Mouse (Mus musculus): ENCODE measurements around the gene Vps8. TPM values are rescaled to one million over a fixed set of nuclear protein-coding genes. Genes with fewer than 3 reads are reported as not detected.
"Not testable (repeated sequence)": the region's sequence is repeated elsewhere in the genome, so short reads cannot be mapped to it uniquely, and the experiment has no call there.

The Vps8 gene
- polyA plus RNA-seq, 1 experiment from 2014 or later, result 32.5 TPM

DNA sequence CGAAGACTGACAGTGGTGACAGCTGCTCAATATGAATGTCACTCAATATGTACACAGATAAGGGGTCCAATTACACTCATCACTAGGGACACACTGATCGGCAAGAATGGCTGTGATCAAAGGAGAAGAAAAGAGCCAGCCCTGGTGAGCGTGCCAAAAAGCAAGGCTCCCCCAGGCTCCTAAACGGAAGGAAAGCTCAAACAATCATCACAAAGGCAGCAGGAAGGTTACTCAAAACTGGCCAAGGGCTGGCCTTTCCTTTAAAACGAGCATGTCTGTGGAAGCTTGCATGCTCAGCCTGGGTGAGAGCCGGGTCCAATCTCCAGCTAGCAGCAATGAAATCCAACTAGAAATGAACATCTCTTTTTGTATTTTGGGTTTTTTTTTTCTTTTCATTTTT is 232.4 kb downstream of the Vps8 start:
- peak overlapping the region; percentile 56 for H3K27ac ChIP-seq (replicated peaks)
- H3K9ac ChIP-seq, result no peak overlapping the region
- peaks cover 22% of the 10 kb centered on the region; the same call in 1 of the 2 replicates for H3K36me3 ChIP-seq
- ATAC-seq (ENCODE audit: low FRiP score, low read depth), result no peak
- H3K9me3 ChIP-seq, result no peaks in the 10 kb centered on the region
- H3K4me2 ChIP-seq, result no peak overlapping the region
- H3K4me3 ChIP-seq, result no peak overlapping the region
- 28% methylated on average over 6 of the region's 6 CpGs for WGBS
- H3K27me3 ChIP-seq, result no peaks in the 10 kb centered on the region
- H3K4me1 ChIP-seq (replicated peaks), result peaks cover 16% of the 10 kb centered on the region

DNA sequence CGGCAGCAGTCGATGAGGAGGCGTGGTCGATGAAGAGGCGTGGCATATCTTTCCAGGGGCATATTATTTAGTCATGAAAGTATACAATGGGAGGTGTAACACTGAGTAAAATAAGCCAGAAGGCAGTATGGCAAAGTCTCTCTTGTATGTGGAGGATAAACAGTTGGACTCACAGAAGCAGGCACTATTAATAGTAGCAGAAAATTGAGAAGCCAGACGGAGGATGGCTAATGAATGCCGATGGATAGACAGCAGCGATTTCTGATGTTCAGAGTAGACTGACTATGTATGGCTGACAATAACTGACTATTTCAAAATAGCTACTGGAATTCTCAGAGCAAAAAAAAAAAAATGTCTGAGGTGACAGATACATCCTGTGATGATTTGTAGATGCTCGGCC is 233.0 kb downstream of the Vps8 start:
- no peak overlapping the region for H3K9ac ChIP-seq
- H3K4me3 ChIP-seq, result no peak overlapping the region
- peak overlapping the region; percentile 56 for H3K27ac ChIP-seq (replicated peaks)
- no peaks in the 10 kb centered on the region for H3K27me3 ChIP-seq
- peaks cover 22% of the 10 kb centered on the region; the same call in 1 of the 2 replicates for H3K36me3 ChIP-seq
- 79% methylated on average over 9 of the region's 9 CpGs for WGBS
- no peak for ATAC-seq (ENCODE audit: low FRiP score, low read depth)
- peaks cover 16% of the 10 kb centered on the region for H3K4me1 ChIP-seq (replicated peaks)
- no peaks in the 10 kb centered on the region for H3K9me3 ChIP-seq
- H3K4me2 ChIP-seq, result no peak overlapping the region

DNA sequence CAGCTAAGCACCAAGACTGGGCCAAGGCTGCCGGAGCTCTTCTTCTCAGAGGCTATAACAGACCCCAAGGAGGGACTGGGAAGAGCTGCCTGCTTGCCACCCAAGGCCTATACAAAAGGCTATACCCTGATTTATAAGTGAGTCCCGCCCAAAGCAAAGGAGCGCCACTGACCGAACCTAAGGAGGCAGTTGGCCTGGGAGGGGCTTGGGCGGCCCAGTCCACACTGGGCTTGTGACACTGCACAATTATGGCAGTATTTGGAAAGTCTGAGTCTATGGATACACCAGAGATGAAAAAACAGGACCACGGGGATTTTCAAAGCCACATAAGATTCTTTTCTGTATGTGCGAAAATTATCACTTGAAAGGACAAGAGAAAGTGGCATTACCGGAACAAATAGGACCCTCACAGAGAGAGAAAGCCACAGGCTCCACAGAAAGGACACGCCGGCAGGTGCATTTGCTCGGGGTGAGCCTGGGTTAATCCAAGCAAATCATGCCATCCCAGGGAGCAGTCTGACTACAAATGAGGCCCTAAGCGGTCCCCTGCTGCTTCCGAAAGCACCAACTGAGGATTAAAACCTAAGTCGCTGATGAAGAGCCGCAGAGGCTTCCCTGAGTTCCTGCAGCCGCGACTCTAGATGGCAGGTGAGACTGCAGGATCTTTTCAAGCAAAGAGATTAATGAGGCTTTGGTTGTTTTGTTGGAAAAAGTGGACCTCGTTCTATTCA is 241.9 kb downstream of the Vps8 start:
- ATAC-seq (ENCODE audit: low FRiP score, low read depth), result peak; percentile 72
- Histone ChIP-seq H3K36me3 (0 out of 2 replicates have a peak, but pooled peaks cover under 1% of the 10 kb centered on the region), H3K27ac (replicated peaks) (peak overlapping the region; percentile 54), H3K9me3 (no peaks in the 10 kb centered on the region), H3K27me3 (no peaks in the 10 kb centered on the region), H3K4me2 (peak overlapping the region; percentile 37), H3K9ac (no peak overlapping the region), H3K4me1 (replicated peaks) (peaks cover 21% of the 10 kb centered on the region), H3K4me3 (no peak overlapping the region)
- WGBS, result 9% methylated on average over 18 of the region's 18 CpGs

DNA sequence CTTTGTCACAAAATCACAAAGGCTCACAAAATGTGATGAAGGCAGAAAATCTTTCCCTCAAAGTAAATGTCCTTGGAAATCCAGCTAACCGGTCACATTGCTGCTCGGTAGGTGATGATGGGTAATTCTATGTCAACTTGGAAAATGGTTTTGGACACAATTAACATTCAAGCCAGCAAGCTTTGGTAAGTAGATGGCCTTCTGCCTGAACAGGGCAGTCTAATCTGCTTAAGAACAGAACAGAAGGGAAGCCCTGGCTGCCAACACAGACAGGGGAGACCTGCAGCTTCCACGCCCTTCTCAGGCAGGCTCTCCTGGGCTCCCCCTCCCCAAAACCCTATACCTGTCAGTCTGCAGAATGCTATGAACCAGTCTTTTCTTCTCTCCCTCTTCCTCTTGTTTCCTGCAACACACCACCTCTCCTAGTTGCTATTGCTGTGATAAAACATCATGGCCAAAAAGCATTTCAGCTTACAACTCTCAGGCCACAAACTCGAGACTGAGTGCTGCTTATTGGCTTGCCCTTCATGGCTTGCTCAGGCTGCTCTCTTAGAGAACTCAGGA is 242.6 kb downstream of the Vps8 start:
- 7% methylated on average over 4 of the region's 4 CpGs for WGBS
- Histone ChIP-seq H3K9ac (no peak overlapping the region), H3K4me3 (no peak overlapping the region), H3K27me3 (no peaks in the 10 kb centered on the region), H3K4me1 (replicated peaks) (peaks cover 21% of the 10 kb centered on the region), H3K9me3 (no peaks in the 10 kb centered on the region), H3K36me3 (no peaks in the 10 kb centered on the region), H3K27ac (replicated peaks) (peak overlapping the region; percentile 54), H3K4me2 (peak overlapping the region; percentile 37; the same call in 1 of the 2 replicates)
- ATAC-seq (ENCODE audit: low FRiP score, low read depth), result peak; percentile 60; the same call in 1 of the 2 replicates

DNA sequence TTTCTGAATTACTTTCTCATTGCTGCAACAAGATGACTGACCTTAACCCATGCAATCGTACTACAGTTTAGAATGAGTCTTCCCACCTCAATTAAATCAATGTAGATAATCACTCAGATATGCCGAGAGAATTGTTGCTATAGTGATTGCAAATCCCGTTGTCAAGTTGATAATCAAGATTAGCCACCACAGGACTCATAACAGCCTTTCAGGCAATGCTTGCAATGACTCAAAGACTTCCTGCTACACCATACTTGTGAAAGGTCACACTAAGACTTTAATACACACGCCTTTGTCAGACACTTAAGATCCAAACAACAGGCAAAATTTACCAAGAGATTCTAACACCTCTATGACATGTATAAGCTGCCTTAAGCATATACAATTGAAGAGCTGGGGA is 249.0 kb downstream of the Vps8 start:
- no peaks in the 10 kb centered on the region for H3K4me1 ChIP-seq (replicated peaks)
- WGBS, result 68% methylated on average over 4 of the region's 4 CpGs
- H3K9ac ChIP-seq, result no peak overlapping the region
- H3K4me2 ChIP-seq, result no peak overlapping the region
- no peak overlapping the region for H3K27ac ChIP-seq (replicated peaks)
- ATAC-seq (ENCODE audit: low FRiP score, low read depth), result no peak
- no peaks in the 10 kb centered on the region for H3K27me3 ChIP-seq
- H3K36me3 ChIP-seq, result peaks cover 9% of the 10 kb centered on the region; the same call in 1 of the 2 replicates
- no peak overlapping the region for H3K4me3 ChIP-seq
- no peaks in the 10 kb centered on the region for H3K9me3 ChIP-seq

DNA sequence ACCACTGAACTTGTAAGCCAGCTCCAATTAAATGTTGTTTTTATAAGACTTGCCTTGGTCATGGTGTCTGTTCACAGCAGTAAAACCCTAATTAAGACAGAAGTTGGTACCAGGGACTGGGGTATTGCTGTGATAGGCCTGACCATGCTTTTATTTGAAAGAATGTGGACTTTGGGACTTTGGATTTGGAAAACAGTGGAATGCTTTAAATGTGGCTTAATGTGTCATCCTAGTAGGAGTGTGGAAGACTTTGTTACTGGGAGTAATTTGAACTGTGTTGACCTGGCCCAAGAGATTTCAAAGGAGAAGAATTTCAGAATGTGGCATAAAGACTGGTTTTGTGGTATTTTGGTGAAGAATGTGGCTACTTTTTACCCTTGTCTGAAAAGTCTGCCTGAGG is 250.1 kb downstream of the Vps8 start:
- H3K27ac ChIP-seq (replicated peaks); H3K36me3 ChIP-seq; ATAC-seq (ENCODE audit: low FRiP score, low read depth); H3K4me2 ChIP-seq; H3K4me3 ChIP-seq; H3K4me1 ChIP-seq (replicated peaks); H3K9me3 ChIP-seq; H3K27me3 ChIP-seq; H3K9ac ChIP-seq: not testable (repeated sequence)

DNA sequence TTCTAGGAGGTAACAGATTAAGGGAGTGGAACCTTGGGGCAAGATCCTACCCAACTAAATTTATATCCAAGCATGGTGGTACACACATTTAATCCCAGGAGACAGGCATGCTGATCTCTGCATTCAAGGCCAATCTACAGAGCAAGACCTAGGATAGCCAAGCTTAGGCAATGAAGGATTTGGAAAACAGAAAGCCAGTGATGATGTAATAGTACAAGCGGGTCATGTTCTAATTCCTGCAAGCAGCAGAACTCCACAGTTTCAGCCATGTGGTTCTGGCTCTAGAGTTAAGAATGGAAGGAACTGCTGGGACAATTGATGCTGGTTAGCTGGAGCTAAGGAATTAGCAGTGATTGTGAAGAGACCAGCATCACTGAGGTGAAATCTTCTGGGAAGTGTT is 250.7 kb downstream of the Vps8 start:
- WGBS, result 95% methylated on average over 1 of the region's 1 CpGs
- not testable (repeated sequence) for H3K27ac ChIP-seq (replicated peaks); H3K4me2 ChIP-seq; H3K9me3 ChIP-seq; H3K4me3 ChIP-seq; H3K4me1 ChIP-seq (replicated peaks); ATAC-seq (ENCODE audit: low FRiP score, low read depth); H3K27me3 ChIP-seq; H3K36me3 ChIP-seq; H3K9ac ChIP-seq

DNA sequence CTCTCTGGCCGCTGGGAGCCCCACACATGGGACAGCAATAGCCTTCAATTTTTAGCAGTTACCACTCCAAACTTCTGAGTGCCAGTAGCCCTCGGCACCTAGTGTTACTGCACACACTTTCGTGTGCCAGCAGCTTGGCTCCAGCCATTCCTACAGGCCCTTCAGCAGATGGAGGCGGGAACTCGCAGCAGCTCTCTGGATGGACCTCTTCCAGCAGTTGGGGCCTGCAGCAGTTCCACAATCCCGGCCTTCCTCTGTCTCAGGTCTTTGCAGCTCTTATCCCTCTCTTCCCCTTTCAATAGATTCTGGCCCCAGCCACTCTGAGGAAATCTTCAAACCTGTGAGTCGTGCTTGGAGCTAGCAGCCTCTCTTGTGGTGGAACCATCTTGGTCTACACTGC is 253.9 kb downstream of the Vps8 start:
- 92% methylated on average over 7 of the region's 7 CpGs for WGBS
- H3K27me3 ChIP-seq, result no peaks in the 10 kb centered on the region
- no peak overlapping the region for H3K9ac ChIP-seq
- H3K4me3 ChIP-seq, result no peak overlapping the region
- H3K9me3 ChIP-seq, result no peaks in the 10 kb centered on the region
- no peak overlapping the region for H3K4me2 ChIP-seq
- peaks cover 9% of the 10 kb centered on the region; the same call in 1 of the 2 replicates for H3K36me3 ChIP-seq
- H3K4me1 ChIP-seq (replicated peaks), result 0 out of 2 replicates have a peak, but pooled peaks cover 1% of the 10 kb centered on the region
- no peak overlapping the region for H3K27ac ChIP-seq (replicated peaks)
- ATAC-seq (ENCODE audit: low FRiP score, low read depth), result no peak

DNA sequence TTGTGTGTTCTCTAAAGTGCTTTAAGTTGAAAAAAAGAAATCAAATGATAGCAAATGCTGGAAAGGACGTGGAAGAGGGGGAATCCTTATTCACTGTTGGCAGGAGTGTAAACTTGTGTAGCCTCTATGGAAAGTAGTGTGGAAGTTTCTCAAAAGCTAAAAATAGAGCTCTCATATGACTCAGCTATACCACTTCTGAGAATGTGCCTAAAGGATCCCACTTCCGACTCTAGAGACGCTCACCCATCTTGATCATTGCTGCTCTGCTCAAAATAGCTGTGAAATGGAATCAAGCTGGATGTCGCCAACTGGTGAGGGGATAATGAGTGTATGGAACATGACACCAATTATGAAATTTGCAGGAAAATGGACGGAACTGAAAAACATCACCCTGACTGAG is 264.5 kb downstream of the Vps8 start:
- ATAC-seq (ENCODE audit: low FRiP score, low read depth), result no peak
- WGBS, result 92% methylated on average over 5 of the region's 5 CpGs
- H3K4me3 ChIP-seq, result no peak overlapping the region
- H3K27me3 ChIP-seq, result no peaks in the 10 kb centered on the region
- no peak overlapping the region for H3K9ac ChIP-seq
- H3K4me2 ChIP-seq, result no peak overlapping the region
- peaks cover 7% of the 10 kb centered on the region; the same call in 1 of the 2 replicates for H3K36me3 ChIP-seq
- H3K4me1 ChIP-seq (replicated peaks), result peaks cover 19% of the 10 kb centered on the region
- no peaks in the 10 kb centered on the region for H3K9me3 ChIP-seq
- no peak overlapping the region for H3K27ac ChIP-seq (replicated peaks)

DNA sequence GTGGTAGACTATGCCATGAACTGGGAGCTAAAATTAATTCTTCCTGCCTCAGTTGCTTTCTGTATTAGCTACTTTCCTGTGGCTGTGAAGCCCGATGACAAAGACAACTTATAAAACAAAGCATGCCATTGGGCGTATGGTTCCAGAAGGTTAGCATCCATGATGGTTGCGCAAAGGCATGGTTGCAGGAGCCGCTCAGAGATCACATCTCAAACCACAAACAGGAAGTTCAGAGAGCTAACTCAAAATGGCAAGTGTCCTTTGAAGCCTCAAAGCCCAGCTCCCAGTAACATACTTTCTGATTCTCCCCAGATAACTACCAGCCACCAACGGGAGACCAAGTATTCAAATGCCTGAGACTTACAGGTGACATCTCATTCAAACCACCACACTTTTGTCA is 266.2 kb downstream of the Vps8 start:
- no peak overlapping the region for H3K9ac ChIP-seq
- no peak overlapping the region for H3K27ac ChIP-seq (replicated peaks)
- no peaks in the 10 kb centered on the region for H3K9me3 ChIP-seq
- WGBS, result 94% methylated on average over 5 of the region's 5 CpGs
- H3K27me3 ChIP-seq, result no peaks in the 10 kb centered on the region
- 0 out of 2 replicates have a peak, but pooled peaks cover 3% of the 10 kb centered on the region for H3K36me3 ChIP-seq
- no peak overlapping the region for H3K4me3 ChIP-seq
- H3K4me1 ChIP-seq (replicated peaks), result peaks cover 27% of the 10 kb centered on the region
- no peak for ATAC-seq (ENCODE audit: low FRiP score, low read depth)
- no peak overlapping the region for H3K4me2 ChIP-seq

DNA sequence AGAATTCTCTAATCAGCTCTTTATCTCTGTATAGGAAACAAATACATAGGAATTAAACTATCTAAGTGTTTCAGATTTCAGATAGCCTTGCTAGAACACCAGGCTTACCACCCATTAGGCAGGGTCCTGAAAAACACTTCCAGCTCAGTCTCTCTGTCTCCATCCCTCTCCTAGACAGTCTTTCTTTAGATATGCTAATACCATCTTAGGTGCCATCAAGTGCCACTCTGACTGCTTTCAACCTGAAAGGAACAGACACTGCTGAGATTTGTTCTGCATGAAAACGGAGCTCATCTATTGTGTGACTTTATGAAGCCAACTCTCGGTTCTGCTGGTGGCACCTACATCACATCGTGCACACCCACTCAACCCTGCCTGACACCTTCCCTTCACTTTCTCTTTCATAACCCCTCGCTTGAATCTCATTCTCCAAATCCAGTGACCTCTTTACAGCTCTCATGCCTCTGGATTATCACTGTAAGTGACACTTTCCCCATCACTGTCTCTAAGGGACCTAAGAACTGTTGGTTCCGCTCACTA is 267.4 kb downstream of the Vps8 start:
- Histone ChIP-seq H3K9me3 (no peaks in the 10 kb centered on the region), H3K4me1 (replicated peaks) (peaks cover 29% of the 10 kb centered on the region), H3K27ac (replicated peaks) (no peak overlapping the region), H3K9ac (no peak overlapping the region), H3K27me3 (no peaks in the 10 kb centered on the region), H3K4me3 (no peak overlapping the region), H3K36me3 (0 out of 2 replicates have a peak, but pooled peaks cover 3% of the 10 kb centered on the region), H3K4me2 (no peak overlapping the region)
- WGBS, result 26% methylated on average over 5 of the region's 5 CpGs
- no peak for ATAC-seq (ENCODE audit: low FRiP score, low read depth)

DNA sequence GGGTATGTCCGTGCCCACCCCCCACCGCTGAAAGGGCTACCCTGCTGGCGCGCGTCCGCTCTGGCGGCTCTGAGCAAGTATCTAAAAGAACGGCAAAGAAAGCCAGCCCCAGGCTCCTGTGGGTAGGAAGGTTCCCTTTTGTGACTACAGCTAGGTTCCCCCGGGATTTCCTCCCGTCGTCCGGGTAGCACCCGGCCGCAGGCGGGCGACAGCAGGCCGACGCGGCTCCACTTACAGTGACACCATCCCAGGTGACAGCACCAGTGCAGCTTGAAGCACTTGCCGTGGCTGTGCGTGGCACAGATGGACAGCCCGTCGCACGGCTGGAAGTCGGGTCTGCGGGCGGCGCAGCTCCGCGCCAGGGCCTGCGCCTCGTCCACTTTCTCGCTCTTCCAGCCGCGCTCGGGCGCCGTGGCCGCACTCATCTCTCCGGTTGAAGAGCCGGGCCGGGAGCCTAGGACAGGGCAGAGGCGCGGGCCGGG is 271.1 kb downstream of the Vps8 start:
- Histone ChIP-seq H3K9me3 (no peaks in the 10 kb centered on the region), H3K4me1 (replicated peaks) (peaks cover 36% of the 10 kb centered on the region), H3K9ac (peak overlapping the region; percentile 94), H3K27ac (replicated peaks) (peak overlapping the region; percentile 96), H3K4me2 (peak overlapping the region; percentile 89), H3K27me3 (no peaks in the 10 kb centered on the region), H3K36me3 (no peaks in the 10 kb centered on the region), H3K4me3 (peak overlapping the region; percentile 55)
- peak; percentile 79 for ATAC-seq (ENCODE audit: low FRiP score, low read depth)
- WGBS, result 0% methylated on average over 45 of the region's 45 CpGs

Data from hindbrain, embryonic 15.5 days (tissue).